Comparison of ENCODE assay signal across 8 mouse cellular contexts in the genomic region with DNA sequence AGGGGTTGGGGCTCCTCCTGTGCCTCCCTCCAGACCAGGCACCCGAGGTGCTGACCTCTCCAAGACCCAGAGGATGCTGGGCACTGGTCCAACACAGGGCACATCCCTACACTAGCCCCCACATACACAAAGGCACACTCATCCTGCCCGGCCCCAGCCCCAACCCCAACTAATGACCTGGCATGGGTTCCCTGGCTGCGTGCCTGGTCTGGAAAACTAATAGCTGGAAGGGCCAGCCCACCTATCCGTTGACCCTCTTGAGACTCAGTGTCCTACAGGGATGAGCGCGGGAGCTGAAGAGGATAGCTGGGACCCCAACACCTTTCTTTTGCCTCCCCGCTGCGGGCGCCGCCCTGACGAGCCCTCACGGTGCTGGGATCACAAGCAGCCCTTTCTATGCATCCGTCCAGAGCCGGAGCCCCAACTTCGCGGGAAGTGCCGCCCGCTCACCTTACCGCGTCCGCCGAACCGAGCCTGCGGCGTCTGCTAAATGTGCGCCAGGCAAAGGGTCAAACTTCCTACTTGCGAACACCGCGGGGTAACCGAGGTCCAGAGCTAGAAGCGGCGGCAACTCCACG. TPM values are rescaled to one million over a fixed set of nuclear protein-coding genes. Genes with fewer than 3 reads are reported as not detected.
DNase-seq lines count a peak whose midpoint lies in the region; ATAC-seq and TF ChIP-seq lines count a peak whose summit lies in the region.

No protein-coding gene starts in this region.

- H3K4me3 ChIP-seq in layer of hippocampus, adult 2 months: peak overlapping the region; percentile 51

- ATAC-seq in megakaryocyte progenitor cell, adult 5-6 weeks (replicated peaks; ENCODE audit: poor library complexity): 0 out of 2 replicates have a peak, but pooled peaks have one; percentile 15

- TF ChIP-seq CTCF in layer of hippocampus, adult 2 months (conservative IDR thresholded peaks at IDR 0.05): no peak

- H3K27ac ChIP-seq in layer of hippocampus, adult 2 months: peak overlapping the region; percentile 69; the same call in 1 of the 2 replicates

- DNase-seq in layer of hippocampus, adult 2 months (ENCODE audit: low spot score in 2 of 2): no peak
- no peak for DNase-seq in layer of hippocampus, postnatal 25 days (ENCODE audit: extremely low spot score in 1 of 2, low spot score in 1 of 2)
- peak; percentile 77 for DNase-seq in cerebellum, adult 9-10 months
- peak; percentile 23 for DNase-seq in heart, postnatal 4 days
- DNase-seq in frontal cortex, postnatal 36 days (ENCODE audit: low spot score in 2 of 2): no peak
- no peak for DNase-seq in gastrocnemius, adult 8-10 months (ENCODE audit: low spot score in 2 of 2)
- no peak for DNase-seq in frontal cortex, adult 2 months (ENCODE audit: extremely low spot score in 1 of 2, low spot score in 1 of 2)

RNA-seq across cellular contexts. Expression of gene A930017K11Rik, which starts 1.1 kb away (rescaled TPM):
- total RNA-seq in layer of hippocampus, adult 2 months (2021): under 1 TPM; 0.41 to 0.64 TPM
- under 1 TPM; 0.34 to 0.47 TPM for total RNA-seq in layer of hippocampus, postnatal 25 days (2021)
- total RNA-seq in heart, postnatal 4 days (2021): not detected
- total RNA-seq in megakaryocyte progenitor cell, adult 5-6 weeks (2015): not detected in 2 replicates
- total RNA-seq in megakaryocyte progenitor cell, adult 5-6 weeks (2017): not detected in 2 replicates
- not detected for total RNA-seq in gastrocnemius, adult 8-10 months (2022)
- 0.40 and 0.54 TPM in 2 replicates for polyA plus RNA-seq in frontal cortex, adult 2 months (2012; rRNA removed)

RNA-seq across cellular contexts. Expression of gene Nhlrc4, which starts 6.6 kb away (rescaled TPM):
- total RNA-seq in layer of hippocampus, adult 2 months (2021): 1 to 10 TPM; 1.3 to 1.5 TPM
- total RNA-seq in layer of hippocampus, postnatal 25 days (2021): under 1 TPM in 1 of 2 experiments, not detected in 1; 0.52 TPM
- not detected for total RNA-seq in heart, postnatal 4 days (2021)
- not detected in 2 replicates for total RNA-seq in megakaryocyte progenitor cell, adult 5-6 weeks (2015)
- total RNA-seq in megakaryocyte progenitor cell, adult 5-6 weeks (2017): not detected in 2 replicates
- not detected for total RNA-seq in gastrocnemius, adult 8-10 months (2022)
- polyA plus RNA-seq in frontal cortex, adult 2 months (2012; rRNA removed): 0.30 and 1.0 TPM in 2 replicates

RNA-seq across cellular contexts. Expression of gene Pigq, which starts 6.6 kb away (rescaled TPM):
- 100 to 1,000 TPM; 120 TPM for total RNA-seq in layer of hippocampus, adult 2 months (2021)
- 100 to 1,000 TPM; 135 to 137 TPM for total RNA-seq in layer of hippocampus, postnatal 25 days (2021)
- 10 to 100 TPM; 86.0 to 89.4 TPM for total RNA-seq in heart, postnatal 4 days (2021)
- total RNA-seq in megakaryocyte progenitor cell, adult 5-6 weeks (2015): 53.3 and 56.3 TPM in 2 replicates
- total RNA-seq in megakaryocyte progenitor cell, adult 5-6 weeks (2017): 41.6 and 41.8 TPM in 2 replicates
- total RNA-seq in gastrocnemius, adult 8-10 months (2022): 10 to 100 TPM; 18.1 to 21.0 (median 18.8) TPM
- 141 and 146 TPM in 2 replicates for polyA plus RNA-seq in frontal cortex, adult 2 months (2012; rRNA removed)

RNA-seq across cellular contexts. Expression of gene Rab40c, which starts 31.8 kb away (rescaled TPM):
- 10 to 100 TPM; 50.1 to 51.1 TPM for total RNA-seq in layer of hippocampus, adult 2 months (2021)
- total RNA-seq in layer of hippocampus, postnatal 25 days (2021): 10 to 100 TPM; 41.0 to 52.9 TPM
- total RNA-seq in heart, postnatal 4 days (2021): 10 to 100 TPM; 16.1 to 16.6 TPM
- total RNA-seq in megakaryocyte progenitor cell, adult 5-6 weeks (2015): 7.9 and 8.5 TPM in 2 replicates
- 10.4 and 12.0 TPM in 2 replicates for total RNA-seq in megakaryocyte progenitor cell, adult 5-6 weeks (2017)
- total RNA-seq in gastrocnemius, adult 8-10 months (2022): 10 to 100 TPM in 3 of 4 experiments, 1 to 10 TPM in 1; 7.9 to 13.3 (median 12.7) TPM
- 63.6 and 75.2 TPM in 2 replicates for polyA plus RNA-seq in frontal cortex, adult 2 months (2012; rRNA removed)

RNA-seq across cellular contexts. Expression of gene Capn15, which starts 34.3 kb away (rescaled TPM):
- total RNA-seq in layer of hippocampus, adult 2 months (2021): 10 to 100 TPM; 53.6 to 58.8 TPM
- 10 to 100 TPM; 48.7 to 55.2 TPM for total RNA-seq in layer of hippocampus, postnatal 25 days (2021)
- 10 to 100 TPM; 13.0 to 16.7 TPM for total RNA-seq in heart, postnatal 4 days (2021)
- 8.6 and 11.2 TPM in 2 replicates for total RNA-seq in megakaryocyte progenitor cell, adult 5-6 weeks (2015)
- 2.4 and 3.3 TPM in 2 replicates for total RNA-seq in megakaryocyte progenitor cell, adult 5-6 weeks (2017)
- 1 to 10 TPM; 2.9 to 5.0 (median 4.1) TPM for total RNA-seq in gastrocnemius, adult 8-10 months (2022)
- polyA plus RNA-seq in frontal cortex, adult 2 months (2012; rRNA removed): 48.5 and 52.9 TPM in 2 replicates

Comparison
In these comparisons a context has a peak if more than half of its experiments do, and no peak if none do; other contexts are left out.
1. DNase-seq: peak in cerebellum, adult 9-10 months (single experiment) and heart, postnatal 4 days (single experiment); none in layer of hippocampus, adult 2 months (0 of 2), layer of hippocampus, postnatal 25 days (0 of 2), frontal cortex, postnatal 36 days (0 of 2), gastrocnemius, adult 8-10 months (0 of 2) and frontal cortex, adult 2 months (0 of 2).